Comparison of ENCODE assay signal across 9 mouse cellular contexts in the genomic region with DNA sequence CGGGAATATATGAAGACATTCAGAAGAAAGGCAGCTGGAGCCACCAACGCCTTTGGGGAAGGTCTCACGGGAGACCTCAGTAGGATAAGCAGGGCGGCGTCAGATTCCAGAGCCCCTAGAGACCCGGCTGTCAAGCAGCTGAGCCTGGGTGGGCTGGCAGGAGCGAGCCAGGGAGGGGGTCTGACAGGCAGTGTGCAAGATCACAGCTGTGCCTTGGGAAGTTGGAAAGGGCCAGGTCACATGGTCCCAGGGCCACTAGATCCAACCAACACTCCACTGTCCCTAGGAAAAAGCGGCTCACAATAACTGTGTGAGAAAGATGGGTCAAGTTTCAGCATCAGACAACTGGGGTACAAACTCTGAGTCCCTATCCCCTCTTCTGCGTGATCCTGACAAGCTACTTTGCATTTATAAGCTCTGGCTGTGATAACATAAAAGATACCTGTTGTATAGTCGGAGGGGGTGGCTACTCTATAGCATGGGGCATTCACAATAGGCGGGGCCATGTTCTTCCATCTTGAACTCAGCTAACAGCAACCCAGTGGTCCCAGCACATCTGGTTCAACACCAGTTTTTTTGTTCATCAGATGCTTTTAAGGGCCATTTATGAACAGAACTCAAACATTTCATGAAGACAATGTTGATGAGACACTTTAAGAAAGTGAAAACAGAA. TPM values are rescaled to one million over a fixed set of nuclear protein-coding genes. Genes with fewer than 3 reads are reported as not detected.
A peak's percentile ranks its signal among the peaks of the same experiment; 100 is the strongest.
DNase-seq lines count a peak whose midpoint lies in the region; ATAC-seq and TF ChIP-seq lines count a peak whose summit lies in the region.
"Had no signal": no experiment of that assay in that cellular context is flagged by ENCODE, and none has a peak within 500 bp of the region (broad histone marks: within the 10 kb centered on the region; RNA-seq: fewer than 3 reads in every experiment).

No protein-coding gene starts in this region.

- no peak overlapping the region for H3K9ac ChIP-seq in intestine, embryonic 16.5 days (ENCODE audit: low read depth, low read length)
- no peak overlapping the region for H3K9ac ChIP-seq in intestine, embryonic 15.5 days
- no peak overlapping the region for H3K9ac ChIP-seq in stomach, embryonic 14.5 days (replicated peaks; ENCODE audit: low read depth, low read length)
- no peak overlapping the region for H3K9ac ChIP-seq in stomach, postnatal 0 days (ENCODE audit: low read length)
- H3K9ac ChIP-seq in limb, embryonic 15.5 days = no peak overlapping the region

- no peaks in the 10 kb centered on the region for H3K27me3 ChIP-seq in intestine, embryonic 16.5 days (replicated peaks; ENCODE audit: control insufficient read depth, insufficient read depth, low read length)
- H3K27me3 ChIP-seq in intestine, embryonic 15.5 days (replicated peaks) = no peaks in the 10 kb centered on the region
- H3K27me3 ChIP-seq in stomach, embryonic 14.5 days (ENCODE audit: control insufficient read depth, insufficient read depth, low read length) = no peaks in the 10 kb centered on the region
- H3K27me3 ChIP-seq in stomach, postnatal 0 days (ENCODE audit: control insufficient read depth, insufficient read depth, low read length) = no peaks in the 10 kb centered on the region
- H3K27me3 ChIP-seq in limb, embryonic 15.5 days = no peaks in the 10 kb centered on the region

- DNase-seq in stomach, postnatal 0 days (ENCODE audit: low spot score) = no peak
- no peak for DNase-seq in layer of hippocampus, postnatal 14 days (ENCODE audit: low spot score in 2 of 2)
- no peak for DNase-seq in urinary bladder, postnatal 4 days (ENCODE audit: low spot score in 2 of 2)
- no peak for DNase-seq in ovary, adult 18-20 months (ENCODE audit: low spot score)
- DNase-seq: layer of hippocampus, postnatal 36 days had no signal

- WGBS in intestine, embryonic 16.5 days = 40% methylated on average over 11 of the region's 11 CpGs
- 46% methylated on average over 11 of the region's 11 CpGs for WGBS in intestine, embryonic 15.5 days
- 31% methylated on average over 11 of the region's 11 CpGs for WGBS in stomach, embryonic 14.5 days
- WGBS in stomach, postnatal 0 days = 44% methylated on average over 11 of the region's 11 CpGs
- 46% methylated on average over 11 of the region's 11 CpGs for WGBS in limb, embryonic 15.5 days

- peak; percentile 25 for ATAC-seq in intestine, embryonic 16.5 days
- no peak for ATAC-seq in intestine, embryonic 15.5 days
- ATAC-seq in stomach, embryonic 14.5 days (ENCODE audit: insufficient number of reproducible peaks, insufficient read depth, low FRiP score, low read depth) = peak; percentile 62; the same call in 1 of the 2 replicates
- ATAC-seq in stomach, postnatal 0 days (ENCODE audit: low FRiP score, low TSS enrichment) = no peak
- peak; percentile 70 for ATAC-seq in limb, embryonic 15.5 days (ENCODE audit: insufficient number of reproducible peaks, low FRiP score, low TSS enrichment, low read depth)

- H3K4me3 ChIP-seq in intestine, embryonic 16.5 days (ENCODE audit: low read length) = no peak overlapping the region
- no peak overlapping the region for H3K4me3 ChIP-seq in intestine, embryonic 15.5 days (replicated peaks)
- no peak overlapping the region for H3K4me3 ChIP-seq in stomach, embryonic 14.5 days (ENCODE audit: low read depth, low read length)
- H3K4me3 ChIP-seq in stomach, postnatal 0 days (ENCODE audit: low read depth, low read length) = no peak overlapping the region
- no peak overlapping the region for H3K4me3 ChIP-seq in limb, embryonic 15.5 days

- no peaks in the 10 kb centered on the region for H3K36me3 ChIP-seq in intestine, embryonic 16.5 days (ENCODE audit: control insufficient read depth, insufficient read depth, low read length)
- no peaks in the 10 kb centered on the region for H3K36me3 ChIP-seq in intestine, embryonic 15.5 days
- H3K36me3 ChIP-seq in stomach, embryonic 14.5 days (ENCODE audit: control insufficient read depth, insufficient read depth, low read length) = no peaks in the 10 kb centered on the region; the same call in 1 of the 2 replicates
- no peaks in the 10 kb centered on the region; the same call in 1 of the 2 replicates for H3K36me3 ChIP-seq in stomach, postnatal 0 days (ENCODE audit: control insufficient read depth, insufficient read depth, low read length)
- H3K36me3 ChIP-seq in limb, embryonic 15.5 days = no peaks in the 10 kb centered on the region

- no peak for TF ChIP-seq CTCF in stomach, postnatal 0 days (IDR thresholded peaks at IDR 0.05; ENCODE audit: low read depth)

- H3K27ac ChIP-seq in intestine, embryonic 16.5 days (ENCODE audit: low read length) = no peak overlapping the region
- H3K27ac ChIP-seq in intestine, embryonic 15.5 days = no peak overlapping the region
- H3K27ac ChIP-seq in stomach, embryonic 14.5 days (ENCODE audit: low read length) = no peak overlapping the region
- H3K27ac ChIP-seq in stomach, postnatal 0 days (replicated peaks) = no peak overlapping the region
- H3K27ac ChIP-seq in limb, embryonic 15.5 days = no peak overlapping the region

- H3K4me2 ChIP-seq in intestine, embryonic 16.5 days (ENCODE audit: low read depth, low read length) = no peak overlapping the region
- no peak overlapping the region for H3K4me2 ChIP-seq in intestine, embryonic 15.5 days (replicated peaks)
- no peak overlapping the region for H3K4me2 ChIP-seq in stomach, embryonic 14.5 days (replicated peaks; ENCODE audit: low read depth, low read length)
- no peak overlapping the region for H3K4me2 ChIP-seq in stomach, postnatal 0 days (replicated peaks; ENCODE audit: low read depth)
- H3K4me2 ChIP-seq in limb, embryonic 15.5 days = no peak overlapping the region

- TF ChIP-seq EP300 in stomach, postnatal 0 days (optimal IDR thresholded peaks at IDR 0.05) = no peak

- H3K9me3 ChIP-seq in intestine, embryonic 16.5 days (ENCODE audit: control insufficient read depth, low read length) = no peaks in the 10 kb centered on the region
- H3K9me3 ChIP-seq in intestine, embryonic 15.5 days = no peaks in the 10 kb centered on the region
- no peaks in the 10 kb centered on the region for H3K9me3 ChIP-seq in stomach, embryonic 14.5 days (ENCODE audit: control insufficient read depth, low read depth, low read length)
- H3K9me3 ChIP-seq in stomach, postnatal 0 days (ENCODE audit: control insufficient read depth, low read length) = no peaks in the 10 kb centered on the region
- H3K9me3 ChIP-seq in limb, embryonic 15.5 days = no peaks in the 10 kb centered on the region

- peaks cover 12% of the 10 kb centered on the region for H3K4me1 ChIP-seq in intestine, embryonic 16.5 days (ENCODE audit: control insufficient read depth, insufficient read depth, low read length)
- peaks cover 22% of the 10 kb centered on the region; the same call in 1 of the 2 replicates for H3K4me1 ChIP-seq in intestine, embryonic 15.5 days (replicated peaks)
- peaks cover 20% of the 10 kb centered on the region for H3K4me1 ChIP-seq in stomach, embryonic 14.5 days (ENCODE audit: control insufficient read depth, insufficient read depth, low read length)
- H3K4me1 ChIP-seq in stomach, postnatal 0 days (replicated peaks; ENCODE audit: control insufficient read depth, insufficient read depth) = no peaks in the 10 kb centered on the region
- H3K4me1 ChIP-seq in limb, embryonic 15.5 days = peaks cover 21% of the 10 kb centered on the region

RNA-seq across cellular contexts. Expression of gene Lrch1, which starts 20.6 kb away (rescaled TPM):
- polyA plus RNA-seq in intestine, embryonic 16.5 days (2015; fragmentation: Nextera tagmentation; extraction: Ambion mirVana) = 9.8 and 9.9 TPM in 2 replicates
- polyA plus RNA-seq in intestine, embryonic 15.5 days (2015; fragmentation: Nextera tagmentation; extraction: Ambion mirVana) = 11.8 and 12.5 TPM in 2 replicates
- 16.0 and 16.5 TPM in 2 replicates for polyA plus RNA-seq in stomach, embryonic 14.5 days (2014; fragmentation: Nextera tagmentation; extraction: Ambion mirVana)
- 11.7 and 11.8 TPM in 2 replicates for polyA plus RNA-seq in stomach, postnatal 0 days (2015; fragmentation: Nextera tagmentation; extraction: Ambion mirVana)
- 14.3 and 14.6 TPM in 2 replicates for polyA plus RNA-seq in limb, embryonic 15.5 days (2015; fragmentation: Nextera tagmentation; extraction: Ambion mirVana)
- 10 to 100 TPM; 21.9 to 24.1 TPM for total RNA-seq in layer of hippocampus, postnatal 14 days (2021)

Comparison
In these comparisons a context has a peak if more than half of its experiments do, and no peak if none do; other contexts are left out.
1. ATAC-seq: peak in intestine, embryonic 16.5 days (single experiment), stomach, embryonic 14.5 days (single experiment) and limb, embryonic 15.5 days (single experiment); none in intestine, embryonic 15.5 days (single experiment) and stomach, postnatal 0 days (single experiment).